Mouse (Mus musculus) ES-CJ7 (cell line): ENCODE measurements around the gene Arel1.
A peak's percentile ranks its signal among the peaks of the same experiment; 100 is the strongest.

Experiments
- DNase-seq: peaks from one replicate; pipeline ENCODE4 v3.0.0; 2011; ENCODE audit warnings: low read depth, low spot score

Arel1 gene

GRCm38 (mm10) chr12:84907024-84907626 lies 63.6 kb downstream of the Arel1 start:
- DNase-seq = no peak

GRCm38 (mm10) chr12:84904399-84904798 lies 66.3 kb downstream of the Arel1 start:
- DNase-seq = no peak

GRCm38 (mm10) chr12:84900317-84900716 lies 70.4 kb downstream of the Arel1 start:
- DNase-seq = no peak

GRCm38 (mm10) chr12:84897322-84897721 lies 73.4 kb downstream of the Arel1 start:
- DNase-seq = no peak

DNA sequence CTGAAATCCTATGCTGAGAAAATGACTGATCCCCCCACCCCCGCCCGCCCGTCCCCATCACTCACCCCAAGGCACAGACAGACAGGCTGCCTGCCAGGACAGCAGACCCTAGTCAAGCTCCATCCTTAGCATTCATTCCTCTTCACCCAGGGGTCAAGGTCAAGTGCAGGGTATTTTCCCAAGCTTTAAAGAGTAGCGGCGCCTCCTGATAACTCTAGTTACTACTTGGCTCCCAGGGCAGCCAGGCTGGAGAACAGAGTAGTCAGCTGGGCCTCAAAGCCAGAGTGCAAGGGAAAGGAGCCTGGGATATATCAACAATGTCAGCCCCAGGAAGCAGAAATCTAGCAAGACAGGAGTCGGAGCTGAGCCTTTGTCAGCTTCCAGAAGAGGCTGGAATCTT lies 74.5 kb downstream of the Arel1 start:
- DNase-seq = no peak

- DNase-seq = no peak
Observed at GRCm38 (mm10) chr12:84893648-84894628, 76.8 kb downstream of the Arel1 start.

GRCm38 (mm10) chr12:84890289-84890688 lies 80.4 kb downstream of the Arel1 start:
- DNase-seq = no peak

DNA sequence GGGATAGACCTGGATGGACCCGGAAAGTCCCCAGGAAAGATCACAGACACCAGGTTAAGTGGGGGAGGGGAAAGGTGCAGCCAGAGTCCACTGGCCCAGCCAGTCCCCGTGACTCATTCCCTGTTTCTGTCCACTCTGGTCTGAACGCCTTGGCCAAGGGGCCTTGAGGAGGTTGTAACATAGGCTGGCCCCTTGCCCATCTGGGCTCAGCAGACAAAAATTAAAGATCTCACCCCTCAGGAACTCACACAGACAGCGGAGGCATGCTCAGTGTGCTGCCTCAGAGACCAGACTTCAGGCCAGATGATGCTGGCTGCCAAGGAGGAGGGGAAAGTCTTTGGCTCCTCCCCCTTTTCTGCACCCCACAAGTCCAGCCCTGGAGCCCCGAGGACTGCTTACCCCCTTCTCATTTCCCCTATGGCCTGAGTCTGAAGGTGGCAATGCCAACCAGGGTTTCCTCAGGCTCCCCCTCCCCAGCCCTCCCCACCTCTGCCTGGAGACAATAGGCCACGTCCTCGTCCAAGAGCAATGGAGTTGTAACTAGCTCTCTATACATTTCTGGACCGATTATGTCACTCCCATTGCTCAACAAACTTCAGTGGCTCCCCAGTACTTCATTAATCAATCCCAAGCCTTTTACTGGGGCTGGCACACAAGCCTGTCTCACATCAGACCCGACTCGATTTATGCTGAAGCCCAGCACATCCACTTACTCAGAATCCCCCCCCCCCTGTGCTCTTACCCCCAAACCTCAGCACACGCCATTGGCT lies 85.4 kb downstream of the Arel1 start:
- DNase-seq = no peak

DNA sequence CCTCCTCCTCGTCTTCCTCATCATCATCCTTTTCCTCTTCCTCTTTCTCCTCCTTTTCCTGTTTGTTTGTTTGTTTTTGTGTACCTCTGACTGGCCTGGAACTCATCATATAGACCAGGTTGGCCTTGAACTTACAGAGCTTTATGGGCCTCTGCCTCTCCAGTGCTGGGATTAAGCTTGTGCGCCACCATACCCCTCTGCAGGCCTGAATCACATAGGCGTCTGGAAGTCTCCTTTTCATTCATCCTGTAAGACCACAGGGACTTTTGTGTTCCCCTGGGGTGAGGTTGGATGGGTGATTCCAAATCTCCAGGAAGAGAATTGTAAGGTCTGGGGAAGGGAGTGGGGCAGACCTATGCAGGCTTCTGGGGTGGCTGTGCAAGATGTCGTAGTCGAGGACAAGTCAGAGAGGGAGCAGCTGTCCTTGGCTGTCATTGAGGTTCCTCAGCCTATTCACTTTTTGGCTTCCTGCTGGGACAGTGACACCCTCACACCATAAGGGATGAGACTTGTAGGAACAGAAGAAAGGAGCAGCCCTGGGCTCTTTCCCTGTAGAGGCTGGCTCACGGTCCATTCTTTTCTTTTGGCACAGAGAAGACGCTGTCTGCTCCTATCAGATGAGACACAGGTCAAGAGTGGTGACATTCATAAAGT lies 86.2 kb downstream of the Arel1 start:
- peak; percentile 24 for DNase-seq

- no peak for DNase-seq
Observed at GRCm38 (mm10) chr12:84882796-84883195, 87.9 kb downstream of the Arel1 start.

GRCm38 (mm10) chr12:84880091-84880490 lies 90.6 kb downstream of the Arel1 start:
- DNase-seq = no peak

- peak; percentile 95 for DNase-seq
Observed at GRCm38 (mm10) chr12:84876481-84877121, 94.1 kb downstream of the Arel1 start, which contains the start of gene Ltbp2. Gene Ltbp2 (minus strand): TSS chr12:84876532.

DNA sequence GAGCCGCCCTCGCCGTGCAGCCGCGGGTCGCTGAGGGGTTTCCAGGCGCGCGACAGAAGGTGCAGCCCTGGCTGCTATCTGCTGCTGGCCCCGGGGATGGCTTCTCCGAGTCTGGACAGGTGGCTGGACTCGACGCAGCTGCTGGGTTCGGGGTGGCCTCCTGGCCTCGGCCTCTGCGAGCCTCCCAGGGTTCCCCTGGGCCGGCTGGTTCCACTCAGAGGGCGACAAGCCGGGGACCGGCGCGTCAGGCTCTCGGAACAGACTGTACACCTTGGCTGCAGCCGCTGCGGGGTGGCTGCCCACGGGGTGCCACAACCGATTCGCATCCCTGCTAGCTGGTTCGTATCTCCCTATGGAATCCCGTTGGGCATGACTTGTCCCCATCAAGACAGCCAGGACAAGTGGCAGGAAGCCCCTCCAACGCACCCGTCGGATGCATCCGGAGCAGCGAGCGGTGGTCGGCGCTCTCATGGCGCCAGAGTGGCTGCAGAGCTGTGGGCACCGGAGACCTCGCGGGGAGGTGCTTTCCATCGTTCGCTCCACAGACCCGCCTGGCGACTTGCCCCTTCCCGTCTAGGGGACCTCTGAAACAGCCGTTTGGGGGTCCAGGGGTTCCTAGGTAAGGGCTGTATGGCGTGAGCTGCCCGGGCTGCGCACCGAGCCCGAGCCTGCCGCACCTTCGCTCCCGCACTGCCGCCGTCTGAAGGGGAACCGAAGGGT lies 94.8 kb downstream of the Arel1 start:
- DNase-seq = no peak

DNA sequence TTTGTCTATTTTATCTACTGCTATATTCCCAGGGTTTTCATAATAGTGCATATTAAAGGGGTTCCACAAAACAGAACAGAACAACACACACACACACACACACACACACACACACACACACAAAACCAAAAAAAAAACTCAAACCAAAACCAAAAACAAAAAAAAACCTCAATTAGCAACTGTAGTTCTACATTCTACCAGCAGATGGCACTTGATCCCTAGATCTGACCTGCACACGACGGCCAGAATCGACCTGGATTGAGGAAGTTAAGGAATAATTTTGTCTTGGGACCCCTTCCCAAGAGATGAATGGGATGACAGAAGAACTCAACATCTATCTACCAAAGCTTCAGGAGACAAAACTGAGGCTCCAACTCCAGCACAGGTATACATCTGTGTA lies 97.3 kb downstream of the Arel1 start:
- peak; percentile 49 for DNase-seq

DNA sequence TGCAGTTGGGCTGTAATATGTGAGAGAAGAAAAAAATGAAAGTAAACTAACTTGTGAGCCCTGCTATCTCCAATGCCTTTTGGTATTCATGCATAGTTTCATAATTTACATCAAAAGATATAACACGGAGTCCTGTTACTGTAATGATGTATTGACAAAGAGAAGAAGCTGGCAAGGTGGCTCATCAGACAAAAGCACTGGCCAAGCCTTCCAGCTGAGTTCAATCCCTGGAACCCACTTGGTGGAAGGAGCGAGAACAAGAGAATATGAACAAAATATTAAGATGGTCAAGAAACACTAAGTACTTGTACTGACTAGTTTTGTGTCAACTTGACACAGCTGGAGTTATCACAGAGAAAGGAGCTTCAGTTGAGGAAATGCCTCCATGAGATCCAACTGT lies 98.4 kb downstream of the Arel1 start:
- no peak for DNase-seq
